Mouse (Mus musculus): ENCODE data around the gene Gm49378. TPM values are rescaled to one million over a fixed set of nuclear protein-coding genes. Genes with fewer than 3 reads are reported as not detected.

The Gm49378 gene
- polyA plus RNA-seq, 2 experiments = 2.0 to 2.9 TPM

DNA sequence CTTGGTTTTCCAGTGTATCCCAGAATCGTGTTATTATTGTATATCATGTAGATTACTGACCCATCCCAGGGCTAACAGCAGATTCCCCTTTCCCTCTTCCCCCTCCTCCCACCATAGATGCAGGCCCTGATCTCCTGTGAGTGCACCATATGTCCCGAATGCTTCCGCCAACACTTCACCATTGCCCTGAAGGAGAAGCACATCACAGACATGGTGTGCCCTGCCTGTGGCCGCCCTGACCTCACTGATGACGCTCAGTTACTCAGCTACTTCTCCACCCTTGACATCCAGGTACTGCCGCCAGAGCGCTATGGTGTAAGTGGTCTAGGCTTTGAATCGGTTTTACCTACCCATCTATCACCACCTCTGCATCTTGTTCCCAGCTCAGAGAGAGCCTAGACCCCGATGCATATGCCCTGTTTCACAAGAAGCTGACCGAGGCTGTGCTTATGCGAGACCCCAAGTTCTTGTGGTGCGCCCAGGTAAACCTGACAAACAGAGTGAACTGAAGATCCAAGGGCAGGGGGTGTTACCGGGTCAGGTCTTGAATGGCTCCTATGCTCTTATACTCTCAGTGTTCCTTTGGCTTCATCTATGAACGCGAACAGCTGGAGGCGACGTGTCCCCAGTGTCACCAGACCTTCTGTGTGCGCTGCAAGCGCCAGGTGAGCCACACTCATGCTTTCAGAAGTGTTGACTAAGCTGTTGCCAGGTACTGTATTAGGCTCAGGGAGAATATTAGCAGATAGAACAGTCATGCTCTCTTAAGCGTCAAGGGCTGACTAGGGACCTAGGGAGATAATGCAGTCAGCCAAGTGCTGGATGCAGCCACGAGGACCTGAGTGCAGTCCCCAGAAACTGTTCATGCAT, 38.9 kb downstream of the Gm49378 start:
- TF ChIP-seq EP300 (IDR thresholded peaks at IDR 0.05; ENCODE audit: low read depth) (no peak), CTCF (IDR thresholded peaks at IDR 0.05; ENCODE audit: low read depth) (no peak)
- WGBS (ENCODE audit: insufficient replicate concordance) = 91% methylated on average over 21 of the region's 21 CpGs
- no peaks in the 10 kb centered on the region for H3K9me3 ChIP-seq (ENCODE audit: control insufficient read depth, low read length)
- H3K27ac ChIP-seq = no peak overlapping the region
- DNase-seq (ENCODE audit: low read depth in 3 of 3, low spot score in 3 of 3) (no peak), ATAC-seq (ENCODE audit: insufficient read depth) (no peak)
- H3K27me3 ChIP-seq (ENCODE audit: control insufficient read depth, insufficient read depth, low read length) = no peaks in the 10 kb centered on the region
- peaks cover 0 to 11% of the 10 kb centered on the region in 2 experiments; a peak in 3 of 4 replicates for H3K4me1 ChIP-seq (replicated peaks; ENCODE audit: control insufficient read depth in 2 of 2, insufficient read depth in 2 of 2, low read length in 1 of 2)
- H3K4me3 ChIP-seq (ENCODE audit: insufficient read depth in 1 of 2, low read depth in 2 of 2, low read length in 2 of 2) = no peak overlapping the region
- no peak overlapping the region for H3K9ac ChIP-seq (replicated peaks)
- H3K36me3 ChIP-seq (replicated peaks; ENCODE audit: control insufficient read depth, insufficient read depth, low read depth) = peaks cover 65% of the 10 kb centered on the region
- H3K4me2 ChIP-seq (ENCODE audit: low read depth) = no peak overlapping the region

DNA sequence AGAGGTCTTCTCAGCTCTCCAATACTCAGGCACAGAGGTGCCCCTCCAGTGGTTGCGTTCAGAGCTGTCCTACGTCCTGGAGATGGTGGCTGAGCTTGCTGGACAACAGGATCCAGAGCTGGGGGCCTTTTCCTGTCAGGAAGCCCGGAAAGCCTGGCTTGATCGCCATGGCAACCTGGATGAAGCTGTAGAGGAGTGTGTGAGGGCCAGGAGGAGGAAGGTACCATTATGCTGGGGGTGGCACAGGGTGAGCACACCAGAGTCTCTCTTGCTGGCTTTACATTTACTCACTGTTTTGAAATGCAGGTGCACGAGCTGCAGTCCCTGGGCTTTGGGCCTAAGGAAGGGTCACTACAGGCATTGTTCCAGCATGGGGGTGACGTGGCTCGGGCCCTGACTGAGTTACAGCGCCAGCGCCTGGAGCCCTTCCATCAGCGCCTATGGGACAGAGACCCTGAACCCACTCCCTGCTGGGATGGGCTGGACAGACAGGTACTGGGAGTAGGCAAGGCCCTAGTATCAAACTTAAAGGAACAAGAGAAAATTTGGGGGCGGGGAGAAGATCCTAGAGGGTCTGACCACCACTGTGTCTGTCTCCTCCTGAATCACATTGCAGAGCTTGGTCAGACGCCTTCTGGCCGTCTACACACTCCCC, 41.5 kb downstream of the Gm49378 start:
- no peak overlapping the region for H3K27ac ChIP-seq
- H3K27me3 ChIP-seq (ENCODE audit: control insufficient read depth, insufficient read depth, low read length) = no peaks in the 10 kb centered on the region
- DNase-seq (ENCODE audit: low read depth in 3 of 3, low spot score in 3 of 3) (no peak), ATAC-seq (ENCODE audit: insufficient read depth) (no peak)
- TF ChIP-seq EP300 (IDR thresholded peaks at IDR 0.05; ENCODE audit: low read depth) (no peak), CTCF (IDR thresholded peaks at IDR 0.05; ENCODE audit: low read depth) (no peak)
- no peak overlapping the region for H3K4me3 ChIP-seq (ENCODE audit: insufficient read depth in 1 of 2, low read depth in 2 of 2, low read length in 2 of 2)
- H3K4me1 ChIP-seq (replicated peaks; ENCODE audit: control insufficient read depth in 2 of 2, insufficient read depth in 2 of 2, low read length in 1 of 2) = peaks cover 4 to 6% of the 10 kb centered on the region in 2 experiments
- H3K36me3 ChIP-seq (replicated peaks; ENCODE audit: control insufficient read depth, insufficient read depth, low read depth) = peaks cover 48% of the 10 kb centered on the region
- no peak overlapping the region for H3K9ac ChIP-seq (replicated peaks)
- 84% methylated on average over 13 of the region's 13 CpGs for WGBS (ENCODE audit: insufficient replicate concordance)
- H3K4me2 ChIP-seq (ENCODE audit: low read depth) = no peak overlapping the region
- no peaks in the 10 kb centered on the region for H3K9me3 ChIP-seq (ENCODE audit: control insufficient read depth, low read length)

DNA sequence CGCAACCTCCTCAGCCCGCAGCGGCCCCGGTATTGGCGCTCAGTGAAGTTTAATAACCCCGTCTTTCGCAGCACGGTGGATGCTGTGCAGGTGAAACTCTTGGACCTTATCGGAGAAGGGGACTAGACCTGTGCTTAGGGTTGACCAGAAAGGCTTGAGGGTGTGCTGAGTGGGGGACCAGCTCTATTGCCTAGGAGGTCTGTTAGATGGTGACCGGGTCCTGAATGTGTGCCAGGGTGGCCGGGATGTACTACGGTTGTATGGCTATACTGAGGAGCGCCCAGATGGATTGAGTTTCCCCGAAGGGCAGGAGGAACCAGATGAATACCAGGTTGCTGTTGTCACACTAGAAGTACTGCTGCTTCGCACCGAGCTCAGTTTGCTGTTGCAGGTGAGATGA, 45.5 kb downstream of the Gm49378 start:
- WGBS (ENCODE audit: insufficient replicate concordance) = 4% methylated on average over 16 of the region's 16 CpGs
- Histone ChIP-seq H3K36me3 (replicated peaks; ENCODE audit: control insufficient read depth, insufficient read depth, low read depth) (peaks cover 21% of the 10 kb centered on the region), H3K4me1 (replicated peaks; ENCODE audit: control insufficient read depth in 2 of 2, insufficient read depth in 2 of 2, low read length in 1 of 2) (peaks cover 11% of the 10 kb centered on the region in 2 experiments), H3K9me3 (ENCODE audit: control insufficient read depth, low read length) (no peaks in the 10 kb centered on the region), H3K4me2 (ENCODE audit: low read depth) (peak overlapping the region; percentile 75), H3K27ac (peak overlapping the region; percentile 97), H3K9ac (replicated peaks) (peak overlapping the region; percentile 77), H3K4me3 (ENCODE audit: insufficient read depth in 1 of 2, low read depth in 2 of 2, low read length in 2 of 2) (peak overlapping the region; percentile 79 to 96), H3K27me3 (ENCODE audit: control insufficient read depth, insufficient read depth, low read length) (no peaks in the 10 kb centered on the region)
- TF ChIP-seq EP300 (IDR thresholded peaks at IDR 0.05; ENCODE audit: low read depth) (no peak), CTCF (IDR thresholded peaks at IDR 0.05; ENCODE audit: low read depth) (no peak)
- DNase-seq (ENCODE audit: low read depth in 3 of 3, low spot score in 3 of 3) (no peak), ATAC-seq (ENCODE audit: insufficient read depth) (no peak)

DNA sequence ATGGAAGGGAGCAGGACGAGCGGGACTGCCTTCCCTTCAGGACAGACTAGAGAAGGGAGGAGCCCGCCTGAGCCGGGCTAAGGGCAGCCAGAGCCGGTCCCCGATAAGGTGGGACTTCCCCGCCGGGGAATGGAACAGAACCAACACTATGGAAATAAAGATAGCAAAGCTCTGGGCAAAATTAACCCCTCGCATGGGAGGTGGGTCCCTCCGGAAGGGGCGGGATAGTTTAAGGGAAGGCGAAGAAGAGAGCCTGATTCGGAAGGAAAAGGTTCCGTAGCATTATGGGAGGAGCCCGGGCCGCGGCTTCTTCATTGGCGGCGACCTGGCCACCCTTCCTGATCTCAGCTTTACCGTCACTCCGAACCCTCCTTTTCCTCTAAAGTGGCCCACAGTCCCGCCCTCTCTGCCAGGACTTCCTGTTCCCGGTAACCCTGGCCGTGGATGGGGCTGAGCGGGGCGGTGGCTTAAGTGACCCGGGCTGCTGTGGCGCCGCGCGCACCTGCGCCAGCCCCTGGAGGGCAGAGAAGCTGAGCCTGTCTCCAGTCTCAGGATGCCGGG, 46.3 kb downstream of the Gm49378 start, which contains the start of gene Rnf31:
TSS of gene Rnf31 (plus strand) at position 378 of the 561 bp plus-strand sequence.
- peak within 1 kb of the TSS; percentile 77 for H3K9ac ChIP-seq (replicated peaks)
- peak within 1 kb of the TSS; percentile 75 for H3K4me2 ChIP-seq (ENCODE audit: low read depth)
- peak; percentile 87 for ATAC-seq (ENCODE audit: insufficient read depth)
- WGBS (ENCODE audit: insufficient replicate concordance) = 0% methylated on average over 33 of the region's 33 CpGs
- no peaks in the 10 kb centered on the region for H3K27me3 ChIP-seq (ENCODE audit: control insufficient read depth, insufficient read depth, low read length)
- no peaks in the 10 kb centered on the region for H3K9me3 ChIP-seq (ENCODE audit: control insufficient read depth, low read length)
- peak within 1 kb of the TSS; percentile 79 to 96 for H3K4me3 ChIP-seq (ENCODE audit: insufficient read depth in 1 of 2, low read depth in 2 of 2, low read length in 2 of 2)
- H3K36me3 ChIP-seq (replicated peaks; ENCODE audit: control insufficient read depth, insufficient read depth, low read depth) = peaks cover 15% of the 10 kb centered on the region
- peak within 1 kb of the TSS; percentile 97 for H3K27ac ChIP-seq
- peaks cover 14 to 17% of the 10 kb centered on the region in 2 experiments for H3K4me1 ChIP-seq (replicated peaks; ENCODE audit: control insufficient read depth in 2 of 2, insufficient read depth in 2 of 2, low read length in 1 of 2)
- TF ChIP-seq EP300 (IDR thresholded peaks at IDR 0.05; ENCODE audit: low read depth) = no peak; the same call in 1 of the 2 replicates
- peak; percentile 0; the same call in 1 of the 2 replicates for TF ChIP-seq CTCF (IDR thresholded peaks at IDR 0.05; ENCODE audit: low read depth)
- DNase-seq (ENCODE audit: low read depth in 3 of 3, low spot score in 3 of 3) = peak; percentile 94 to 95 (median 95)
